Mouse (Mus musculus): Measurements from ENCODE around the gene 4930404H24Rik.

Gene 4930404H24Rik

GRCm38 (mm10) chr2:153512416-153513323 is 20.1 kb downstream of the 4930404H24Rik start:
- DNase-seq: no peak

- no peak for DNase-seq
Measured at GRCm38 (mm10) chr2:153513983-153514382, 21.4 kb downstream of the 4930404H24Rik start.

GRCm38 (mm10) chr2:153514497-153515380 is 22.1 kb downstream of the 4930404H24Rik start:
- no peak for DNase-seq

- no peak for DNase-seq
Measured at GRCm38 (mm10) chr2:153515582-153515981, 23.0 kb downstream of the 4930404H24Rik start.

GRCm38 (mm10) chr2:153516961-153517360 is 24.4 kb downstream of the 4930404H24Rik start:
- peak; percentile 53 for DNase-seq

GRCm38 (mm10) chr2:153520057-153520456 is 27.5 kb downstream of the 4930404H24Rik start:
- DNase-seq: peak; percentile 85

- DNase-seq: no peak
Measured at GRCm38 (mm10) chr2:153522270-153522669, 29.7 kb downstream of the 4930404H24Rik start.

- no peak for DNase-seq
Measured at GRCm38 (mm10) chr2:153523143-153523542, 30.6 kb downstream of the 4930404H24Rik start.

GRCm38 (mm10) chr2:153523656-153524055 is 31.1 kb downstream of the 4930404H24Rik start:
- DNase-seq: no peak

GRCm38 (mm10) chr2:153524727-153525126 is 32.1 kb downstream of the 4930404H24Rik start:
- DNase-seq: no peak

GRCm38 (mm10) chr2:153525906-153526311 is 33.3 kb downstream of the 4930404H24Rik start:
- DNase-seq: peak; percentile 93

- DNase-seq: peak; percentile 43
Measured at GRCm38 (mm10) chr2:153526850-153527530, 34.4 kb downstream of the 4930404H24Rik start.

- DNase-seq: peak; percentile 82
Measured at GRCm38 (mm10) chr2:153527580-153528531, 35.3 kb downstream of the 4930404H24Rik start.

- peak; percentile 71 for DNase-seq
Measured at GRCm38 (mm10) chr2:153528571-153529364, 36.2 kb downstream of the 4930404H24Rik start.

GRCm38 (mm10) chr2:153529365-153529781 is 36.8 kb downstream of the 4930404H24Rik start:
- DNase-seq: peak; percentile 66

- DNase-seq: peak; percentile 65
Measured at GRCm38 (mm10) chr2:153529931-153530766, 37.6 kb downstream of the 4930404H24Rik start, which contains the start of gene Nol4l. Nol4l (minus strand) TSS chr2:153529971.

- DNase-seq: peak; percentile 55
Measured at GRCm38 (mm10) chr2:153530948-153531347, 38.4 kb downstream of the 4930404H24Rik start.

GRCm38 (mm10) chr2:153533981-153534380 is 41.4 kb downstream of the 4930404H24Rik start:
- DNase-seq: no peak

GRCm38 (mm10) chr2:153538898-153539297 is 46.3 kb downstream of the 4930404H24Rik start:
- DNase-seq: no peak

Measured in liver (tissue).